Mouse (Mus musculus) inflammation-experienced regulatory T-cells, adult 6 months (primary cell): ENCODE data around the gene Tst. TPM values are rescaled to one million over a fixed set of nuclear protein-coding genes. Genes with fewer than 3 reads are reported as not detected.
A peak's percentile ranks its signal among the peaks of the same experiment; 100 is the strongest.

Experiments used
- ATAC-seq: one replicate; pipeline ENCODE4 v1.8.0; 2017
- polyA plus RNA-seq, 3 experiments: library from polyadenylated mRNA; unstranded; fragments of 100-300 nt; shearing (Covaris generic); gene quantifications; one replicate each; pipeline ENCODE4 v1.2.1; 2017

The Tst gene
- 1 to 10 TPM; 1.8 to 5.3 (median 2.1) TPM for polyA plus RNA-seq

DNA sequence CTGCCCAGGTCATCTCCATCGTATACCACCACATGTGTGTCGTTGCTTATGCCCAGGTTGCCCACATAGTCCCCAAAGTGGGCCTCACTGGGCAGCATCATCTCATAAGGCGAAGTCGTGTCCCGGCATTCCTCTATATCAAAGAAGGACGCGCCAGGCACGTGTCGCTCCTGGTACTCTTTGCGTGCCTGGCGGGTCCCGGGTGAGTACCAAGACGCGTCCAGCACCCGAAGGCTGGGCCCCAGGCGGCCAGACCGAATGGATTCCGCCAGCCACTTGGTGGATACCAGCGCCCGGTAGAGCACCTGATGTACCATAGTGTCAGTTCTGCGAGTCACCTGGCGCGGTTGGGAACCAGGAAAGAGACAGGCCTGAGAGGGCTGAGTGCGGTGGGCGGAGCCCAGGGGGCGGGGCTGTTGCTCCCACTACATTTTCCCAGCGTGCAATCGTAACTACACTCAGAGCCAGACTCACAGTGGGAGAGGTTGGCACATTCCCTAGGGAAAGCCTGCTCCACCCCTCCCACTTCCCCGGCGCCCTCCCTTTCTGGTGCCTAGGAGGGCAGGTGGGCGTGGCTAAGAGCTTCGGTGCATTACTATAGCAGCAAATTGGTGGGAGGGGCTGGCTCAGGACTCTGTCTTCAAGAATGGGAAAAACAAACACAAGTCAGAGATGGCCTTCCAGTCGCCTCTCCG, at the start of gene Tst:
TSS of gene Tst (minus strand) at position 391 of the 695 bp plus-strand sequence.
- ATAC-seq = peak; percentile 32

DNA sequence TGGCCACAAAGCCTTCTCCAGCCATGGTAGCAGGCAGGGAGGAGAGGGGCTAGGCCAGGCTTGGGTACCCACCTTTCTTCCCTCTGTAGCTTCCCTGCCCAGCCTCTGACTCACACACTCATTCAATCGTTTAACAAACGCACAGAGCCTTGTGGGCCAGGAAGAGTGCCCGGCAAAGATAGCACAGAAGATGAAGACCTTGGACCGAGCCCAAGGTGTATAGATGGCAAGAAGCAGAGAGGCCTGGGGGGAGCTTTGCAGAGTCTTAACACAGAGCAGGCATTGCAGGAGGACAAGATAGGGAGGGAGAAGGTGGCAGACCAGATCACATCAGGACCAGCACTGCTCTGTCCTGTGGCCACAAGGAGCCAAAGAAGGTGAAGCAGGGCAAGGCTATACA, 49.5 kb upstream of the Tst start:
- ATAC-seq = no peak

DNA sequence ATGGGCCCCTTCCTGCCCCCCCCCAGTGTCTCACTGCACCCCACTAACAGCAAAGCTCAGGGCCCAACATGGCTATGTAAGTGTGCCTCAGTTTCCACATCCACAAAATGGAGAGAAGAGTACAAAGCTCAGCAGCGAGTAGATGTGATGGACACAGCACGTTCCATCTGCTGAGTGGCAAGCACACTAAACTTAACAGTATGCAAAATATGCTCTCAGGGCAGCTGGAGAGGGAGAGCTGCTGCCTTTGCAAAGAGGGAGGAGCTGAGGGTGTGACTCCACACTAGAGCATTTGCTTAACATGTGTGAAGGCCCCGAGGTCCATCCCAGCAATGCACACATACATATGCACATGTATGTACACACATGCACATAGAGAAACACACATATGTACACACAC, 47.2 kb upstream of the Tst start:
- no peak for ATAC-seq

DNA sequence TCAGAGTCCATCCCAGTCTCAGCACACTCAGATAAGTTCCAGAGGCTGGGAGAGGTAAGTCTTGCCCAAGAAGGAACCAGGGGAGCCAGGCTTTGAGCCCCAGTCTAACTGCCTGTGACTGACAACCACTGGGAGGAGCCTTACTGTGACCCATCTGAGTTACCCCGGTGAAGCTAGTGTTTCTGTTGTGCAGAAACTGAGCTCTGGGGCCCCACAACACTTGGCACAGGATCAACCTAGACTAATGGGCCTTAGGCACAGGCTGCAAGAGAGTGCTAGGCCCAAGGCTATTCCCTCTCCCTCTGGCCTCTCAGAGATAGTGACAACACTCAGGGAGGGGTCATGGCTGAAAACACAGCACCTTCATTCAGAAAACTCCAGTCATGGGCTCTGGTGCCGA, 45.5 kb upstream of the Tst start:
- no peak for ATAC-seq

DNA sequence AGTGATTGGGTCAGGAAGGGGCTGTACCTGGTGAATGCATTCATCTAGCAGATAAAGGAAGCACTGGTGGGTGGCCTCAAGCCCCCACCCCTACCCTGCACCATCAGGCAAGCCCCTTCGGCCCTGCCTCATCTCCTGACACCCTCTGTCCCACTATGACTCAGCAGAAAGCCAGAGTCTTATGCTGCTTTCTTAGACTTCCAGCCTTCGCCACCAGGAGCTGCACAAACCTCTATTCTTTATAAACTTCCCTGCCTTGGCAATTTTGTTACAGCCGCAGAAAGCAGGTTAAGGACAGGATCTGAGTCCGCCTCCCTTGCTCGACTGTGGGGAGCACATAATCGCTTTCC, 44.7 kb upstream of the Tst start:
- ATAC-seq = peak; percentile 30

DNA sequence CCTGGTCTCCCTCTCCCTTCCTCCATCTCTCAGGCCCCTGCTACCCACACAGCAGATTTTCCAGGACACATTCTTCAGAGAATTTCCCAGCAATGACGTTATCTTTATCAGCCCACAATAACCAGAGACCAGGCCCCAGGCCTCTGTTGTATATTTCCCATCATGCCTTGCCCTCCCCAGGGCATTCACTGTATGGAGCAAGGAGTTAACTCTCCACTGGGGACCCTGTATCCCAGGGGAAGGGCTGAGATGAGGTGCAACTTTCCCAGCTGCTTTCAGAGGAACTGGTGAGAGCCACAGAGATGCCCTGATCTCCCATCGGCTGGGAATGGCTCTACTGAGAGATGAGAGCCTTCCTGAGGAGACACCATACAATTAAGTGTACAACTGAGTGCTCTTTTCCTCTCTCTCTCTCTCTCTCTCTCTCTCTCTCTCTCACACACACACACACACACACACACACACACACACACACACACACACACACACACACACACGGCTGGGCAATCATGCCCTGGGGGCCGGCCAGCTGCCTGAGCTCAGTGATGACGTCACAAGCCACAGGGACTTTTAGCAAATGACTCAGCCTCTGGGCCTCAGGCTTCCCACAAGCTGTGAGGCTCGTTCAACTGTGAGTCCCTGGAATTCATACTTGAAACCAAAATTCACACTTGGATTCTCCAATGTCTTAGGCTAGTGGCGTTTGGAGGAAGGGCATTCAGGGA, 44.1 kb upstream of the Tst start:
- ATAC-seq = peak; percentile 73

DNA sequence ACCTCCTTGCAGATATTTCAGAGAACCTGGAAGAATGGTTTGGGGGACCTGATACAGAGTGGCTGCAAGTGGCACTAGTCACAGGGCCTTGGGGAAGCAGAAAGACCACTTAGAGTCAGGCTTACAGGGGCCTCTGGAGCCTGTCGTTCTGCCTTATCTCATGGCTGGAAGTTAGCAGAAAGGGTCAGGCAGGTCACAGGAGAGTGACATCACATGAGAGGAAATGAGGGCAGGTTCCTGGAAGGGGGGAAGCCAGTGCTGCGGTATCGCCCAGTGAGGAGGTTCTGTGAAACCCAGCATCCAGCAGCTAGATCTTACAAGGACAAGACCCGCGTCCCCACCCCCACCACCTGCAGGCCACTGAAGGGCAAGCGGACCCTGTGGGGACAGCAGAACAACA, 43.4 kb upstream of the Tst start:
- ATAC-seq = peak; percentile 42

DNA sequence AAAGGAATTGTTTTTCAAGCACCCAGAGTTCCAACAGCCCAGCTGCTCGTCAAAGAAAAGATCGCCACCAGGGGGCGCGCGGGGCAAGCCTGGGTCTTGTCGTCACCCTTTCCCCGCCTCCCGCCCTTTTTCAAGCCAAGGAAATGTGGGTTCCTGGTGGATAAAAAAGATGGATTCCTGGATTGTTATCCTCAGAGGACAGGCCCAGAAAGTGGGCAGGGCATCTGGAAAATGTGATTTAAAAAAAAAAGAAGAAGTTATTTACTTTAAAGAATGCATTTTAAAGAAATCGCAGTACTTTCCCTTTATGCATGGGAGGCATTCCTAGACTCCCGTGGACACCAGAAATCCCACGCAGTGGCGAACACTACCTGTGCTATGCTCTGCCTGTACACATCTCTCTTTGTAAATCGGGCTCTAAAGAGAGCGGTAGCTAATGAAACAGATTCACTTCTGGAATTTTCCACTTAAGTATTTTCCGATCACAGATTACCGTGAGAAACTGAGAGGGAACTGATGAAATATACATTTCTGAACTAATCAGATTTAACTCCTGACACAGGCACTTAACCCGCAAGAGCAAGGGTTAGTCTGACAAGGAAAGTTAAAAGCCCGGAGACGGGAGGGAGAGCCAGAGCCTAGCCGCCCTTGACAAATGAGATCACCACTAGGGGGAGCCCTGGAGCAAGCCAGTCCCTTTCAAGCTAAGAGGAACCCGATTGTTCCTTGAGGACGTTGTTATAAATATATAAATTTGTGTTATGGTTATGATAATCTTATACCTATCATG, 42.2 kb upstream of the Tst start:
- peak; percentile 57 for ATAC-seq

DNA sequence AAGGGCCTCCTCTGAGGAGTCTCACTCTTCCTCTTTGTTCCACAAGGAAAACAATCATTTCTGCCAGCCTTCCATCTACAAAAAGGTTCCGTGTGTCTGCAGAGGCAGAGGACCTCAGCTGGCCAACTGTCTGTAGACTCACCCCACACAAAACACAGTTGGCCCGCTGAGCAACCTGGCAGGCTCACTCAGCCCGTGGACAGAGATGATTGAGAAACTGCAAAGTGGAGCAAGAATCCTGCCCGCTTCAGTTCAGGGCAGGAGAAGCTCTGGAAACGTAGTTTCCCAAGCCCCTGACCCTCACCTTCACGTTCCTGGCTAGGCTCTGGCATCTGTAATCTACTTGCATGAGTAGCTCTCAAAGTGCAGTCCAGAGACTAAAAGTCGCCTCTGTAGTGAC, 41.4 kb upstream of the Tst start:
- no peak for ATAC-seq

DNA sequence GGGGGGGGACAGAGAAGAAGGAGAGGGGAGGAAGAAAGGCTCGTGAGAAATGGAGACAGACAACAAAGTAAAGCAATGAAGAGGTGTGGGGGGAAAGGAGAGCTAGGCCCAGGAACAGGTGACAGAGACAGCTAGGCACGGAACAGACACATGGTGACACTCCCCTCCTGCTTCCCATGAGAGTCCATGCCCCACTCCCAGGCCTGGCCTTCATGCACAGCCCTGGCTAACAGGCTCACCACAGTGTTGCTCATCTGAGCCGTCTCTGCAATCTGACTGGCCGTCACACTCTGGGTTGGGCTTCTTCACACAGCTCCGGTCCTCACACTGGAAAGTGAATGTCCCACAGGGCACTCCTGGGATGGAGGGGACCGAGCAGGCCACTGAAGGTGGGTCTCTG, 38.1 kb upstream of the Tst start:
- ATAC-seq = no peak

DNA sequence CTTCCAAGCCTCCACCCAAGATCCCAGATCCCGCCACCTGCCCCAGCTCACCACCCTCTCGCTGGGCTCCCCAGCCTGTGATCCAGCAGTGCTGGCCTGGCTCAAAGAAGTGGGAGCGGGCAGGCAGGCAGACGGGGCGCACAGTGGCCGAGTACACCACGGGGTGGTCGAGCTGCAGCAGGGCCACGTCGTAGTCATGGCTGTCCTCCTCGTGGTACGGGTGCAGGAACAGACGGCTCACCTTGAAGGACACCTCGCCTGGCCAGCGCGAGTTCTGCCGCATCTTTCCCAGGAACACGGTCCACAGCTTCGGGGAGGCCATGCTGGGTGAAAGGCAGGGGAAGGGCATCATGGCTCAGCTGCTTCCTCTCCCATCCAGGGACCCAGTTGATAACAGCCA, 36.5 kb upstream of the Tst start:
- no peak for ATAC-seq

DNA sequence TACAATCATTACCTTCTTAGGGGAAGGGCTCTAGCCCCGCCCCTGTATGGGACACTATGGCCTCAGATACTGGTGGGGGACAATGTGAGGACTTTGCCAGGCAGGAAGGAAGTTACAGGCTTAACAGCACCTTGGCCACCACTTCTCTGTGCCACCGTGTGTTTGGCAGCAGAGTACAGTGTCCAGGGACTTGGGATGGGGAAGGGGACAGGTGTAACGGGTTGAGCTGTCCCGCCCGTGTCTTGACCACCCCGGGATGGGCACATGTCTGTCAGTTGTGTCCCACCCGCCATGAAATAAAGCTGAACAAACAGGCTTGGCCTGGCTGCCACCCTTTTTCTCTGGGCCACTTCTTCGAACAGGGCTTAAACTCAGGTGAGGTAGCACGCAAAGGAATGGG, 33.3 kb upstream of the Tst start:
- no peak for ATAC-seq

DNA sequence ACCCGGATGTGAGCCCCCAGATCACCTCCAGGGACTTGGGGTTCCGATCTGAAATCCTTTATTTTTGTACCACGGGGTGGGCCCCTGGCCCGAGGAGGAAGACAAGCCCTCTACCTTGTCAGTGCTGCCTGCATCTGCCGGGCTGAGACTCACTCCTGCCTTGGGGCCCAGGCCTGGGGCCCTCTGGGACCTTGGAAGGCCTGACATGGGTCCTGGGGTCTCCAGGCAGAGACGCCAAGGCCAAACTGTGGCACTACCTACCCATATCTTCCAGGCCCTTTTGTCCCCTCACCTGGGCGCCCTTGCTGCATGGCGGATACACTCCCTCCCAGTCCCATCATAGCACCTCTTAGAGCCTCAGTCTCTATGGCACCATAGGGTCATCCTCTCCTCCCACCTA, 32.8 kb upstream of the Tst start:
- ATAC-seq = no peak

DNA sequence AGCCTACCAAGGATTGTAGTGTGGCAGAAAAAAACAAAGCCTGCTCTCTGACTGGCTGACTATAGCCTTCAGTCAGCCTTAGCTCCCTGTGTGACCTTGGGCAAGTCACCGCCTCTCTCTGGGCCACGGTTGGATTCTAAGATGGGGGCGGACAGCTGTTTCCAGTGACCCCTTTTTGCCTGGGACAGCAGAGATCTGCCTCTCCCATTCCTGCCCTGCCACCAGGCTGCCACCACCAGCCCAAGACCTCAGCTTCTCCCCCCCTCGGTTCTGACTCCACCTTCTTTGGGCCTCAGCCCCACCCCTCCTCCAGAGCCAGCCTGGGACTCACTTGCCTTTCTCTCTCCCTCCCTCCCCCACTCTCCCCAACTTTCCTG, 32.3 kb upstream of the Tst start:
- ATAC-seq = no peak

DNA sequence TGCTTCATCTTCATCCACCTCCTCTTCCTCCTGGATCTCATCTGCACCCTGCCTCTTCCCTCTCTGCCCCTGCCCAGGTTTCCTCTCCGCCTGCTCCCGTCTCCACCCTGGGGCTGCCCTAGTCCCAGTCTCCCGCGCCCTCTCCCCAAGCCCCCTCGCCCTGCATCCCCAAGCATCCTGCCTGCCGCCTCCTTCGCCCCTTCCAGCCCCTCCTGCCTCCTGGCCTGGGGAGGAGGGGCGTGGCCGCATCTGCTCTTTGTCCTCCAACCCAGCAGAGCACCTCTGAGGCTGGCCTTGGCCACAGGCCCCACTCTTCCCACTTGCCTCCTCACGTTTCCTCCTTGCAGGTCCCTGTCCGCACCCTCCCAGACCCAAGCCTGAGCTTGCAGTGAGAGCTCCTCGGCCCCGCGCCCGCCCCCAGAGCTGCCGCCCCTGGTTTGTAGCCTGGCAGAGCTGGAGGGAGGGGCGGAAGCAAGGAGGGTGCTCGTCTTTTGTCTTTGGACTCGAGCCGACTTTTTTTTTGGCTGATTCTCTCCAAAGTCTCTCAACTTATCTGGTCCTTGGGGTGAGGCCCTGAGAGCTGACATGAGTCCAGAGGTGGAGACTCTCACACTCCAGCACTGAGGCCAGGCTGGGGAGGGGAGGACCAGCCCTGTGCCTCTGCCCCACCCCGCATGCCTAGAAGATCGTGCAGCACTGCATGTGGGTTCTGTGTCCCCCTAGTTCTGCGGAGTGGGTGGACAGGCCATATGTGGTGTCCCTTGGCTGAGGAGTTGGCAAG, 31.7 kb upstream of the Tst start:
- ATAC-seq = no peak

DNA sequence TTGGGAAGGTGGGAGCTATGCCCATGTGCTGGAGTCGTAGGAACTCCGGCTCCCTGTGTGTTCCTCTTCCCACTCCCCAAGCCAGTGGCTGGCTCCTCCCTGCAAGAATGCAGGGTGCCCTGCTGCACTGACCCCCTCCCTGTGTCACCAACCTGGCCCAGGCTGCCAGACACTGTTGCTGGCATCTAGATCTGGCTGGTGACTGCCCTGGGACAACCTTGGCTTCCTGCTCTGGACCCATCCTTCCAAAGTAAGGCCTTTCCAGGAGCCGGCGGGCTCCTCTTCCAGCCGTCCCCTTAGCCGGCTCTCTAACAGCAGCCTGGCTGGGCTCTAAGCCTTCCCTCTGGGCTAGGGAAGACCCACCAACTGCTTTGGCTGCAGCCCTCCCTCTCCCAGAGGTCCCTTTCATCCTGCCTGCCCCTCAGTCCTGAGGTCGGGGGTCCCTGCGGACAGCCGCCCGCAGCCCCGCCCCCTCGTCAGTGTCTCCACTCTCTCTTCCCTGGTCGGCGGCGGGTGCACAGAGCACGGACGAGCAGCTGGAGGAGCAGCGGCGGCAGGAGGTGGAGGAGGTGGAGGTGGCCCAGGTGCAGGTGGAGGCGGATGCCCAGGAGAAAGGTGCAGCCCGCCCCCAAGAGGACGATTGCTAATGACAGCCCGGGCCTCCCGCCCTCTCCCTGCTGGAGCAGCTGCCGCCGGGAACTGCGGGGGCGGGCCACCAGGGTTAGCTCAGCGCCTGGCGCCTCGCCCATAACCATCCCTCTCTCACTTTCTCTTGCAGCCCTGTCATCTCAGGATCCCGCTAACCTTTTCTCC, 30.9 kb upstream of the Tst start:
- ATAC-seq = no peak

DNA sequence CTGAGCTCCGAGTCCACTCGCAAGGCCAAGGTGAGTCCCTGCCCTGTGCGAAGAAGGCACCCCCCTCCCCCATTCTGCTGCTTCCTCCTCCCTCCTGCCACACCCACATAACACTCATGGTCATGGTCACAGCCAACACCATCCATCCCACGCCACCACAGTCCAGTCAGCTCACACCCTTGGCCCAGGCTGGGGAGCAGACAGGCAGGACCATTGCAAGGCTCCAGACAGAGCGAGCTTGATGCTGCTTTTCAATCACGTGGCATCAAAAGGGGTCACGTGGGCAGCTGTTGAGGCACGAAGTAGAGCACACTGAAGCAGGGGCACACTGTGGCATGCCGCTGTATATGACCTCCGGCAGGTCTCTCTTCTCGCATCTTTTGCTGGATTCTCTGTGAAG, 30.0 kb upstream of the Tst start:
- no peak for ATAC-seq

DNA sequence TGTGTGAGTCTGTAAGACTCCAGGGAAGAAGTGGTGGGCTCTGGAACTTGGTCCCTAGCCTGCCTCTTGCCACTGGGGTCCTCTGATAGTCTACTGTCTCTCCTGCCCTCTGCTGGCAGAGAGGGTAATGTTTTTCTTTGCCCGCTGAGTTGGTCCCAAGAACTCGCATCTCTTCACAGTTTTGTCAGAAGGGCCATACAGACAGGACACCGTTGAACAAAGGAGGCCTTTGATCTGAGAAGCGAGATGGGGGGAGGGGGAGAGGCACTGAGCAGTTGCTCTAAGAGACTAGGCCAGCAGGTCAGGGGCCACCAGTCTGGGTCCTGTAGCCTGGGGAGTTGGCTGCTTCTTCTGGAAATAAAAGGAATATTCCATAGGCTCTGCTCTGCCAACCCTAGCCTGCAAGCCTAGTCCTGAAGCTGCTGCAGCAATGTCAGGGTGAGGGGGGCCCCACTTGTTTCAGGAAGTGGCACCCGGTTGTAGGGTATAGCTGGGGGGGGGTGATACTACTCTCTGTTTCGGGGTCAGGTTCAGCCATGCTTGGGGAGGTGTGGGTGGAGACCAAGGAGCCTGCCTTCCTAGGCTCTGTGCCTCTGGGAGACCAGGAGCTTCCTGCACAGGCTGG, 29.3 kb upstream of the Tst start:
- no peak for ATAC-seq

DNA sequence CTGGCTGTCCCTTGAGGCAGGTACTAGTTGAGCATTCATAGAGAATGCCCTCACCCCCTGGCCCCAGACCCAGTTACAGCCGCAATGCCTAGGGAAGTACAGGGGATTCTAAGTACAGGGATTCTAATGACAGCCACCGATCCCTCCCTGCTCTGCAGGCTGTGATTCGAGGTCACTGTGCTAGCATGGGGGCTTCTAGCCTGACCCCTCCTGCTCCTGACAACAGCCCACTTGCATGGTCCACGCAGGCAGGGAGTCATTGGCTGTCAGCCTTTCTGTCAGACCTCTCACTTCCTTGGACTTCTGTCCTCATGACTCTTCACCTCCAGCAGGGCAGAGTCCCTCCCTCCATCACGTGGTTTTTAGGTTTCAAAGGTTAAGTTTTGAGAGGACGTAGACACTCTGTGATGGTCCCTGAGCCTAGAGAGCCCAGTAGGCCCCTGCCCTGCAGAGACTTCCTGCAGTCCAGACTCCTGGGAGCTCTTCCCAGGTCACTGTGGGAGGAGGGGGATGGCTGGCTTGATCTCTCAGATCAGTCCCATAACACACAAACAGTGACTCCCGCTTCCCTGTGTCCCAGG, 25.9 kb upstream of the Tst start:
- no peak for ATAC-seq

DNA sequence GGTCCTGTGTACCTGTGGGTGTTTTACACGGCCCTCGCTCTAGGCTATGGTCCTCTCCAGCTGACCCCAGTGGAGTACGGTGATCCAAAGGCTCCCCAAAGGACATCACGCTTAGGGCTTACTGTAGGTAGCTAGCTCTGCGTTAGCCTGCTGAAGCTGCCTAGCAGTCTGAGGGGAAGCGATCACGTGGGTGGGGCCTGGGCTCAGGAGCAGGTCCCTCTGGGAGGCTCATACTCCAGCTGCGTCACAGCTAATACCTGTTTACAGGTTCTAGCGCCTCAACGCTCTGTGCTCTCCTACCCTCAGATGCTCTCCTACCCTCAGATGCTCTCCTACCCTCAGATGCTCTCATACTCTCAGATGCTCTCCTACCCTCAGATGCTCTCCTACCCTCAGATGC, 25.2 kb upstream of the Tst start:
- ATAC-seq = no peak

DNA sequence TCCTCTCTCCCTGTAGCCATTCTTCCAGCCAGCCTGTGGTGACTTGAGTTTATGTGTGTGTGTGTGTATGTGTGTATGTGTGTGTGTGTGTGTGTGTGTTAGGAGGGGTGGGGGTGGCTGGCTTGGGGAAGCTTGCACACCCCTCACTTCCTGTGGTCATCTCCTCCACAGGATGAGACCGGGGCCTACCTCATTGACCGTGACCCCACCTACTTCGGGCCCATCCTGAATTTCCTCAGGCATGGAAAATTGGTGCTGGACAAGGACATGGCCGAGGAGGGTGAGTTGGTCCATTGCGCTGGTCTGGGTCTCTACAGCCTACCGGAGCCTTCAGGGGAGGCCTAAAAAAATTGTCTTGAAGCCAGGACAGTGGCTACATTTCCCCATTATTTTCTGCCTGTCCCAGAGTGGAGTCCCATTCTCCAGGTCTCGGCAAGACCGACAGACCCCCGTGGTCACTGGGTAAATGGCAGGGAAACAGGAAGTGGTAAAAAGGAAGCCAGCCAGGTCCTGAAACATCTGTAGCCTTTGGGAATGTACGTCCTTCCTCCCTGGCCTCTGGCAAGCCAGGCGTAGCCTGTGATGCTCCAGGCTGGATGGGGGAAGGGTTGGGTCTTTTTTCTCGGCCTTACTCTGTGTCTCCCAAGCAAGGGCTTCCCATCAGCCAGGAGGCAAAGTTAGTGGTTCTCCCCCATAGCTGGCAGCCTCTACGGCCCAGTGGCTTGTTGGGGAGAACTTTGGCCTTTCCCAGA, 24.3 kb upstream of the Tst start:
- no peak for ATAC-seq
